Mouse (Mus musculus): ENCODE measurements around the gene Stmn1. TPM values are rescaled to one million over a fixed set of nuclear protein-coding genes. Genes with fewer than 3 reads are reported as not detected.
A peak's percentile ranks its signal among the peaks of the same experiment; 100 is the strongest.

Gene Stmn1
- polyA plus RNA-seq, 1 experiment, result 9.8 TPM

DNA sequence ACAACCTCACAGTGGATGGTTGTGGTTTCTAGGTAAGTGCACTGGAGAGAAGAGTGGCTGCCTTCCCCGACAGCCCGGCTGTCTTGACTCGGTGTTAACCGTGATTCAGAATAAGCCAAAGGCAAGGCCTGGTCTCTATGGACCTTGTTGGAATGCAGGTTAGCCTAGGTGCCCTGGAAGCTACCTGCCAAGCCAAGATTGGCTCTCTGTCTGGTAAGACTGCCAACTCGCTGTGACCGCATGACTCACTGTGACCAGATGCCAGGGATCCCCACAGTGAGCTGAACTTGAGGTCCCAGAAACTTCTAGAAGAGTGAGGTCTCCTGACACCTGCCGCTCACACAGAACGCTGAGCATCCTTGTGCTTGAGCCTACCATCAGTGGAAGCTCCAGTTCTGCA lies 8.8 kb downstream of the Stmn1 start:
- Histone ChIP-seq H3K36me3 (ENCODE audit: control insufficient read depth, insufficient read depth, low read length) (peaks cover 8% of the 10 kb centered on the region; the same call in 1 of the 2 replicates), H3K27ac (ENCODE audit: insufficient read depth, low read depth, low read length) (no peak overlapping the region), H3K27me3 (ENCODE audit: control insufficient read depth, insufficient read depth, low read length) (no peaks in the 10 kb centered on the region), H3K4me3 (ENCODE audit: low read depth, low read length) (no peak overlapping the region), H3K4me1 (ENCODE audit: control insufficient read depth, insufficient read depth, insufficient read length, low read length) (peaks cover 6% of the 10 kb centered on the region; the same call in 1 of the 2 replicates)
- TF ChIP-seq POLR2A (IDR thresholded peaks at IDR 0.05; ENCODE audit: low read depth, low read length), result no peak
- no peak for TF ChIP-seq CTCF (IDR thresholded peaks at IDR 0.05; ENCODE audit: extremely low read depth, insufficient read length, insufficient replicate concordance, low read depth, low read length)
- 83% methylated on average over 8 of the region's 8 CpGs for WGBS

DNA sequence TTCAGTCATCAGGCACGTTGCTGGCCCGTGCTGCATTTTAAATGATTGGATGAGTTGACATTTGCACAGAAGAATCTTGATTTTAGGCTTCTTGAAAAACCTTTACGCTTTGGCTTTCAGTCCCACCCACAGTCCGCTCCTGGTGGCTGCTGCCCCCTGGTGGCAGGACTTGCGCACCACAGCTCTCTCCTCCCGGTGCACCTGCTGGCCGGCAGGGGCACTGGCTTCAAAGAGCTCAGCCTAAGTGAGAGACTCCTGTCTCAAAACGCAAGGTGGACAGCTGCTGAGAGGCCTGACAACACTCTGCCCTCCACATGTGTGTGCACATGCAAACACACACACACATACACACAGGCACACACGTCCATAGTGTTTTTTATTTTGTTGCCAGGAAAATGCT lies 9.9 kb downstream of the Stmn1 start:
- H3K36me3 ChIP-seq (ENCODE audit: control insufficient read depth, insufficient read depth, low read length), result peaks cover 6% of the 10 kb centered on the region; the same call in 1 of the 2 replicates
- TF ChIP-seq POLR2A (IDR thresholded peaks at IDR 0.05; ENCODE audit: low read depth, low read length) (no peak), CTCF (IDR thresholded peaks at IDR 0.05; ENCODE audit: extremely low read depth, insufficient read length, insufficient replicate concordance, low read depth, low read length) (peak; percentile 100)
- peaks cover 11% of the 10 kb centered on the region; the same call in 1 of the 2 replicates for H3K4me1 ChIP-seq (ENCODE audit: control insufficient read depth, insufficient read depth, insufficient read length, low read length)
- H3K4me3 ChIP-seq (ENCODE audit: low read depth, low read length), result no peak overlapping the region
- no peak overlapping the region for H3K27ac ChIP-seq (ENCODE audit: insufficient read depth, low read depth, low read length)
- H3K27me3 ChIP-seq (ENCODE audit: control insufficient read depth, insufficient read depth, low read length), result no peaks in the 10 kb centered on the region
- WGBS, result 4% methylated on average over 9 of the region's 9 CpGs

DNA sequence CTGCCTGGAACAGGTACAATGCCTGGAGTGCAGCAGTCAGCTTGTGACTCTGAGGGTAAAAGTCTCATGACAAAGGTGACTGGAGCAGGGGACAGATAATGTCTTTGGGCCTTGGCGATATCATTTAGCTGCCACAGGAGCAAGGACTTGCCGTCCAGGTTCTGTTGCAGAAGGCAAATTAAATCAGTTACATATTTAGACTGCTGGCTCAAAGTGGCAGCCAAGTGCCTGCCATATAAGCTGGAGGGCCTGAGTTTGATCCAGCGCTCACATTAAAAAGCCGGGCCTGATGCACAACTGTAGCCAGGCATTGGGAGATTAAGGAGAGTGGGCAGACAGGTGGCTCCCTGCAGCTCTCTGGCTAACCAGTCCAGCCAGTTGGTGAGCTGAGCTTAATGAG lies 11.7 kb downstream of the Stmn1 start:
- no peaks in the 10 kb centered on the region for H3K27me3 ChIP-seq (ENCODE audit: control insufficient read depth, insufficient read depth, low read length)
- no peak overlapping the region for H3K27ac ChIP-seq (ENCODE audit: insufficient read depth, low read depth, low read length)
- H3K4me3 ChIP-seq (ENCODE audit: low read depth, low read length), result no peak overlapping the region
- H3K4me1 ChIP-seq (ENCODE audit: control insufficient read depth, insufficient read depth, insufficient read length, low read length), result peaks cover 16% of the 10 kb centered on the region
- no peaks in the 10 kb centered on the region for H3K36me3 ChIP-seq (ENCODE audit: control insufficient read depth, insufficient read depth, low read length)
- no peak for TF ChIP-seq POLR2A (IDR thresholded peaks at IDR 0.05; ENCODE audit: low read depth, low read length)
- no peak for TF ChIP-seq CTCF (IDR thresholded peaks at IDR 0.05; ENCODE audit: extremely low read depth, insufficient read length, insufficient replicate concordance, low read depth, low read length)
- WGBS, result 75% methylated on average over 4 of the region's 4 CpGs

DNA sequence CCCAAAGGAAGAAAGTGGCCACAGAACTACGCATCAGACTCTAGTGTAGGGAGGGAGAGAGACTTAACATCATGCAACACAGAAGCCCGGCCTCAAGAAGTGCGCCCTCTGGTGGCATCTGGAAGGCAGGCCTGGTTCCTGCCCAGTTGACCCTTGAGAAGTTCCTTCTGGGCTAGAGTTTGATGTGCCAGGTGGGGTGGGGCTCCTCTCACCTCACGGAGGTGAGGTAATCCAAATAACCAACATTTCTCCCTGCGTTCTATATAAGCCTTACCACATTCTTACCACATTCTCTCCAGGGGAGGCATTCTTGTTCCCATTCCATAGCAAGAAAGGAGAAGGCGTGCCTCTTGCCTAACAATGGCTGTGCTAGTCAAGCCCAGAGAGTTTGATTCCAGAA lies 12.7 kb downstream of the Stmn1 start:
- H3K27ac ChIP-seq (ENCODE audit: insufficient read depth, low read depth, low read length), result no peak overlapping the region
- no peaks in the 10 kb centered on the region for H3K27me3 ChIP-seq (ENCODE audit: control insufficient read depth, insufficient read depth, low read length)
- peaks cover 23% of the 10 kb centered on the region for H3K4me1 ChIP-seq (ENCODE audit: control insufficient read depth, insufficient read depth, insufficient read length, low read length)
- 21% methylated on average over 6 of the region's 6 CpGs for WGBS
- no peak overlapping the region for H3K4me3 ChIP-seq (ENCODE audit: low read depth, low read length)
- TF ChIP-seq POLR2A (IDR thresholded peaks at IDR 0.05; ENCODE audit: low read depth, low read length) (no peak), CTCF (IDR thresholded peaks at IDR 0.05; ENCODE audit: extremely low read depth, insufficient read length, insufficient replicate concordance, low read depth, low read length) (peak; percentile 95)
- H3K36me3 ChIP-seq (ENCODE audit: control insufficient read depth, insufficient read depth, low read length), result no peaks in the 10 kb centered on the region

DNA sequence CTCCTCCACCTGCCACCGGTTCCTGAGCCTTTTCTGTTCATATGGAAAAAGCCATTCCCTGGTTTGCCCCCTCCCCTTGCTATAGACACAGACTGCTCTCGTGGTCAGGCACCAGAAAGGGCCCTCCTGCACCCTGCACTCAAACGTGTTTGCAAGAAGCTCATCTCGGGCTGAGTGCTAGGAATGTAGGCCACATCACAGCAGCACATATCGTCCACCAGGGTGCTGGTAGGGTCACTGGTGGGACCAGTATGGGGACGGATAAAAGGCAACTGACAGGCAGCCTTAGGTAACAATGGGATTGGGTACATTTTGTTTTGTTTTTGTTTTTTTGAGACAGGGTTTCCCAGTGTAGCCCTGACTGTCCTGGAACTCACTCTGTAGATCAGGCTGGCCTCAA lies 13.2 kb downstream of the Stmn1 start:
- WGBS, result 67% methylated on average over 6 of the region's 6 CpGs
- no peak for TF ChIP-seq CTCF (IDR thresholded peaks at IDR 0.05; ENCODE audit: extremely low read depth, insufficient read length, insufficient replicate concordance, low read depth, low read length)
- no peak for TF ChIP-seq POLR2A (IDR thresholded peaks at IDR 0.05; ENCODE audit: low read depth, low read length)
- Histone ChIP-seq H3K27ac (ENCODE audit: insufficient read depth, low read depth, low read length) (no peak overlapping the region), H3K4me1 (ENCODE audit: control insufficient read depth, insufficient read depth, insufficient read length, low read length) (peaks cover 23% of the 10 kb centered on the region), H3K36me3 (ENCODE audit: control insufficient read depth, insufficient read depth, low read length) (no peaks in the 10 kb centered on the region), H3K27me3 (ENCODE audit: control insufficient read depth, insufficient read depth, low read length) (no peaks in the 10 kb centered on the region), H3K4me3 (ENCODE audit: low read depth, low read length) (no peak overlapping the region)

DNA sequence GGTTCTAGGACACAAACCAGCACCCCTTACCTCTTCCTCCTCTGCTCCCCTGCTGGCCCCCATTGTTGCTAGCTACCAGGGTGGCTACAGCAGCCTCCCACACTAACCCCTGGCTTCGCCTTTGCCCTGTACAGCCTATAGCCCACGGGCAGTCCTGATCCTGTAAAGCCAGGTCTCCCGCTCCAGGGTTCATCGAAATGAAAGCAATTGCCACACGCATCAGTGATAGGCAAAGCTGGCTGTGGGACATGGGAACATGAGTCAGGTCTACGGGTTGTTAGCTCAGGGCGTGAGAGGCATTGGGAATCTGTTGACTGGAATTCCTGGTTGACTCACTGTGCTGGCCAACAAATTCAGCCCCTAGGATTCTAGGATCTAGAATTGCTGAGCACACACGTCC lies 14.3 kb downstream of the Stmn1 start:
- no peak overlapping the region; the same call in 1 of the 2 replicates for H3K4me3 ChIP-seq (ENCODE audit: low read depth, low read length)
- 0 out of 2 replicates have a peak, but pooled peaks have one; percentile 5 for TF ChIP-seq CTCF (IDR thresholded peaks at IDR 0.05; ENCODE audit: extremely low read depth, insufficient read length, insufficient replicate concordance, low read depth, low read length)
- TF ChIP-seq POLR2A (IDR thresholded peaks at IDR 0.05; ENCODE audit: low read depth, low read length), result no peak
- 32% methylated on average over 8 of the region's 8 CpGs for WGBS
- no peaks in the 10 kb centered on the region for H3K27me3 ChIP-seq (ENCODE audit: control insufficient read depth, insufficient read depth, low read length)
- H3K27ac ChIP-seq (ENCODE audit: insufficient read depth, low read depth, low read length), result peak overlapping the region; percentile 43; the same call in 1 of the 2 replicates
- no peaks in the 10 kb centered on the region for H3K36me3 ChIP-seq (ENCODE audit: control insufficient read depth, insufficient read depth, low read length)
- H3K4me1 ChIP-seq (ENCODE audit: control insufficient read depth, insufficient read depth, insufficient read length, low read length), result peaks cover 23% of the 10 kb centered on the region

DNA sequence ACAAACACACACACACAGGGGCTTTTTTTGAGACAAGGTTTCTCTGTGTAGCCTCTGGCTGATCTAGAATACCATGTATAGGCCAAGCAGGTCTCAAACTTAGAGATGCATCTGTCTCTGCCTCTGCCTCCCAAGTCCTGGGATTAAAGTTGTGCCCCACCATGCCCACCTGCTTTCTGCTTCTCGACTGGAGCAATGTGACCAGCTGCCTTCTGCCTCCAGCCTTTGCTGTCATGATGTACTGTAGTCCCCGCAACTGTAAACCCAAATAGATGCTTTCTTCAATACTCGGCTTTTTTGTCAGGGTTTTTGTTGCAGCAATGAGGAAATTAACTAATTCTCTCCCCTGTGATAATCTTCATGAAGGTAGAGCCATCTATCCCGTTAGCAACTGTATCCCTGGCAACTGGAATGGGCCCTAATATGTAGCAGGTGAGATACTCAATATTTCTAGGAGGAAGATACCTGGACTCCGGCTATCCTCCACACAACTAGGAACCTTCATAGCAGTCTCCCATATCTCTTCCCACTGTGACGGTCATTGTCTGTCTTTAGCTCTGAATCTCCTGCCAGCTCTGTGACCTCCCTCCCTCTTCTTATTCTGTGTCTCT lies 15.1 kb downstream of the Stmn1 start:
- TF ChIP-seq CTCF (IDR thresholded peaks at IDR 0.05; ENCODE audit: extremely low read depth, insufficient read length, insufficient replicate concordance, low read depth, low read length) (no peak), POLR2A (IDR thresholded peaks at IDR 0.05; ENCODE audit: low read depth, low read length) (no peak)
- H3K27ac ChIP-seq (ENCODE audit: insufficient read depth, low read depth, low read length), result peak overlapping the region; percentile 1; the same call in 1 of the 2 replicates
- no peaks in the 10 kb centered on the region for H3K27me3 ChIP-seq (ENCODE audit: control insufficient read depth, insufficient read depth, low read length)
- H3K36me3 ChIP-seq (ENCODE audit: control insufficient read depth, insufficient read depth, low read length), result no peaks in the 10 kb centered on the region
- H3K4me1 ChIP-seq (ENCODE audit: control insufficient read depth, insufficient read depth, insufficient read length, low read length), result peaks cover 23% of the 10 kb centered on the region
- 66% methylated on average over 6 of the region's 6 CpGs for WGBS
- no peak overlapping the region for H3K4me3 ChIP-seq (ENCODE audit: low read depth, low read length)
